Mouse (Mus musculus) cortical plate, adult 2 months (tissue): ENCODE results near the gene 7530416G11Rik. TPM values are rescaled to one million over a fixed set of nuclear protein-coding genes. Genes with fewer than 3 reads are reported as not detected.
A peak's percentile ranks its signal among the peaks of the same experiment; 100 is the strongest.

Experiments
- H3K27ac ChIP-seq: fragments of 200-500 bp; 2 replicates; pipeline ENCODE4 v1.5.1; 2012; ENCODE audit warnings: low read length, control low read depth, inconsistent platforms; ENCODE audit not compliant: insufficient read depth
- H3K4me1 ChIP-seq: fragments of 200-500 bp; 2 replicates; pipeline ENCODE4 v1.6.1; 2011; ENCODE audit warnings: low read length; ENCODE audit not compliant: control insufficient read depth, insufficient read depth
- H3K4me3 ChIP-seq: fragments of 200-500 bp; 2 replicates; pipeline ENCODE4 v1.5.1; 2011; ENCODE audit warnings: mild to moderate bottlenecking, low read length, control low read depth; ENCODE audit not compliant: insufficient read depth
- CTCF ChIP-seq: fragments of 200-500 bp; IDR thresholded peaks from 2 replicates; pipeline ENCODE4 v1.5.1; 2011; ENCODE audit warnings: mild to moderate bottlenecking, control low read depth, low read length; ENCODE audit not compliant: insufficient read depth; ENCODE audit errors: extremely low read depth
- POLR2A ChIP-seq: fragments of 200-500 bp; IDR thresholded peaks from 2 replicates; pipeline ENCODE4 v1.6.1; 2011; ENCODE audit warnings: mild to moderate bottlenecking, low read length, control low read depth; ENCODE audit not compliant: insufficient read depth; ENCODE audit errors: extremely low read depth
- polyA plus RNA-seq: library from polyadenylated mRNA; depleted of rRNA; stranded (reverse); fragments of >200 nt; gene quantifications from 2 replicates; pipeline ENCODE4 v1.2.3, GENCODE M21; 2012

The 7530416G11Rik gene
- polyA plus RNA-seq, 1 experiment = not detected

- Histone ChIP-seq H3K4me3 (no peak overlapping the region), H3K27ac (no peak overlapping the region), H3K4me1 (peaks cover 5% of the 10 kb centered on the region)
- no peak for TF ChIP-seq POLR2A
- TF ChIP-seq CTCF = no peak
These were observed 14.1 kb downstream of the 7530416G11Rik start for GRCm38 (mm10) chr15:85488900-85489299.

GRCm38 (mm10) chr15:85480630-85481029 is 22.4 kb downstream of the 7530416G11Rik start:
- no peak overlapping the region for H3K4me3 ChIP-seq
- TF ChIP-seq CTCF (0 out of 2 replicates have a peak, but pooled peaks have one; percentile 22), POLR2A (no peak)
- no peak overlapping the region for H3K27ac ChIP-seq
- H3K4me1 ChIP-seq = no peaks in the 10 kb centered on the region; the same call in 1 of the 2 replicates

GRCm38 (mm10) chr15:85479919-85480318 is 23.1 kb downstream of the 7530416G11Rik start:
- TF ChIP-seq POLR2A (no peak), CTCF (no peak)

GRCm38 (mm10) chr15:85479365-85479764 is 23.7 kb downstream of the 7530416G11Rik start:
- TF ChIP-seq POLR2A (no peak), CTCF (no peak)
- no peaks in the 10 kb centered on the region; the same call in 1 of the 2 replicates for H3K4me1 ChIP-seq
- H3K4me3 ChIP-seq = no peak overlapping the region
- H3K27ac ChIP-seq = no peak overlapping the region

More at GRCm38 (mm10) chr15:85479919-85480318, 23.1 kb downstream of the 7530416G11Rik start:
- Histone ChIP-seq H3K4me1 (no peaks in the 10 kb centered on the region; the same call in 1 of the 2 replicates), H3K27ac (no peak overlapping the region), H3K4me3 (no peak overlapping the region)

- TF ChIP-seq POLR2A (no peak), CTCF (peak; percentile 55)
- H3K27ac ChIP-seq = no peak overlapping the region
- no peaks in the 10 kb centered on the region; the same call in 1 of the 2 replicates for H3K4me1 ChIP-seq
- no peak overlapping the region for H3K4me3 ChIP-seq
These were observed 25.4 kb downstream of the 7530416G11Rik start for GRCm38 (mm10) chr15:85477584-85477983.

- no peak overlapping the region for H3K4me3 ChIP-seq
- no peak for TF ChIP-seq POLR2A
- no peak for TF ChIP-seq CTCF
These were observed 28.3 kb downstream of the 7530416G11Rik start for GRCm38 (mm10) chr15:85474697-85475096.

GRCm38 (mm10) chr15:85469401-85469800 is 33.6 kb downstream of the 7530416G11Rik start:
- no peak overlapping the region for H3K4me3 ChIP-seq
- H3K27ac ChIP-seq = no peak overlapping the region
- peaks cover 7% of the 10 kb centered on the region for H3K4me1 ChIP-seq
- no peak for TF ChIP-seq CTCF
- no peak for TF ChIP-seq POLR2A

More at GRCm38 (mm10) chr15:85474697-85475096, 28.3 kb downstream of the 7530416G11Rik start:
- no peaks in the 10 kb centered on the region for H3K4me1 ChIP-seq
- H3K27ac ChIP-seq = no peak overlapping the region

GRCm38 (mm10) chr15:85466456-85467067 is 36.5 kb downstream of the 7530416G11Rik start:
- Histone ChIP-seq H3K27ac (no peak overlapping the region), H3K4me3 (no peak overlapping the region), H3K4me1 (peaks cover 18% of the 10 kb centered on the region)
- TF ChIP-seq POLR2A (no peak), CTCF (no peak)

- Histone ChIP-seq H3K27ac (no peak overlapping the region), H3K4me1 (peaks cover 23% of the 10 kb centered on the region), H3K4me3 (no peak overlapping the region)
- TF ChIP-seq CTCF = no peak
- TF ChIP-seq POLR2A = no peak
These were observed 38.0 kb downstream of the 7530416G11Rik start for GRCm38 (mm10) chr15:85464823-85465565.
